Mouse (Mus musculus) heart, embryonic 12.5 days (tissue): ENCODE measurements around the gene Endod1. TPM values are rescaled to one million over a fixed set of nuclear protein-coding genes. Genes with fewer than 3 reads are reported as not detected.
"Not testable (repeated sequence)": the region's sequence is repeated elsewhere in the genome, so short reads cannot be mapped to it uniquely, and the experiment has no call there.

Source experiments
- ATAC-seq: fragments of 200-750 bp; cut with Nextera tagmentation; 2 replicates; pipeline ENCODE4 v1.8.0; 2017; ENCODE audit warnings: moderate TSS enrichment, moderate library complexity; ENCODE audit not compliant: insufficient number of reproducible peaks, low FRiP score
- H3K27ac ChIP-seq: fragments of 300-500 bp; sonication (generic); 2 replicates; pipeline ENCODE4 v1.5.1; 2016; ENCODE audit warnings: mild to moderate bottlenecking, moderate library complexity; ENCODE audit not compliant: poor library complexity, severe bottlenecking
- H3K27me3 ChIP-seq: fragments of 300-500 bp; sonication (generic); replicated peaks from 2 replicates; pipeline ENCODE4 v1.6.1; 2016; ENCODE audit warnings: mild to moderate bottlenecking, moderate library complexity
- H3K36me3 ChIP-seq: fragments of 300-500 bp; sonication (generic); 2 replicates; pipeline ENCODE4 v1.6.1; 2016; ENCODE audit warnings: mild to moderate bottlenecking, moderate library complexity
- H3K4me1 ChIP-seq: fragments of 300-500 bp; sonication (generic); replicated peaks from 2 replicates; pipeline ENCODE4 v1.6.1; 2016; ENCODE audit warnings: mild to moderate bottlenecking
- H3K4me2 ChIP-seq: fragments of 300-500 bp; sonication (generic); 2 replicates; pipeline ENCODE4 v1.6.1; 2016; ENCODE audit warnings: mild to moderate bottlenecking, moderate library complexity
- H3K4me3 ChIP-seq: fragments of 300-500 bp; sonication (generic); 2 replicates; pipeline ENCODE4 v1.5.1; 2016; ENCODE audit warnings: mild to moderate bottlenecking
- H3K9ac ChIP-seq: fragments of 300-500 bp; sonication (generic); 2 replicates; pipeline ENCODE4 v1.6.1; 2016; ENCODE audit warnings: mild to moderate bottlenecking, moderate library complexity
- H3K9me3 ChIP-seq: fragments of 300-500 bp; sonication (generic); replicated peaks from 2 replicates; pipeline ENCODE4 v1.6.1; 2016; ENCODE audit warnings: mild to moderate bottlenecking, moderate library complexity
- WGBS: fragments of 180-500 bp; shearing (Covaris S2); methylation state at CpG from one replicate; pipeline ENCODE4 v1.1.7; 2016; 5-methylcytosine and 5-hydroxymethylcytosine counted together
- polyA plus RNA-seq: library from polyadenylated mRNA; unstranded; fragments of >200 nt; fragmentation: Nextera tagmentation; extraction: Ambion mirVana; gene quantifications from 2 replicates; pipeline ENCODE4 v1.2.1, GENCODE M21; 2016

The Endod1 gene
- polyA plus RNA-seq, 1 experiment from 2014 or later = 10.7 TPM

GRCm38 (mm10) chr9:14362068-14362768 lies 19.1 kb downstream of the Endod1 start:
- Histone ChIP-seq H3K27ac (no peak overlapping the region), H3K4me3 (no peak overlapping the region), H3K4me1 (0 out of 2 replicates have a peak, but pooled peaks cover 3% of the 10 kb centered on the region), H3K36me3 (peaks cover 3% of the 10 kb centered on the region; the same call in 1 of the 2 replicates), H3K9me3 (no peaks in the 10 kb centered on the region), H3K9ac (no peak overlapping the region), H3K4me2 (no peak overlapping the region), H3K27me3 (no peaks in the 10 kb centered on the region)
- no peak for ATAC-seq
- WGBS = 86% methylated on average over 8 of the region's 8 CpGs

- no peak overlapping the region for H3K4me2 ChIP-seq
- H3K27ac ChIP-seq = no peak overlapping the region
- H3K4me3 ChIP-seq = no peak overlapping the region
- H3K9me3 ChIP-seq = no peaks in the 10 kb centered on the region
- H3K27me3 ChIP-seq = no peaks in the 10 kb centered on the region
- H3K9ac ChIP-seq = no peak overlapping the region
- ATAC-seq = no peak
- peaks cover 5% of the 10 kb centered on the region; the same call in 1 of the 2 replicates for H3K36me3 ChIP-seq
- no peaks in the 10 kb centered on the region for H3K4me1 ChIP-seq
- WGBS = 86% methylated on average over 4 of the region's 4 CpGs
Measured at GRCm38 (mm10) chr9:14357033-14357432, 24.3 kb downstream of the Endod1 start.

- no peaks in the 10 kb centered on the region for H3K27me3 ChIP-seq
- H3K4me3 ChIP-seq = no peak overlapping the region
- H3K9ac ChIP-seq = no peak overlapping the region
- no peak overlapping the region for H3K27ac ChIP-seq
- peaks cover 5% of the 10 kb centered on the region; the same call in 1 of the 2 replicates for H3K36me3 ChIP-seq
- 80% methylated on average over 6 of the region's 6 CpGs for WGBS
- ATAC-seq = no peak
- no peak overlapping the region for H3K4me2 ChIP-seq
- no peaks in the 10 kb centered on the region for H3K4me1 ChIP-seq
- H3K9me3 ChIP-seq = no peaks in the 10 kb centered on the region
Measured at GRCm38 (mm10) chr9:14354852-14355251, 26.5 kb downstream of the Endod1 start.

GRCm38 (mm10) chr9:14352337-14352736 lies 29.0 kb downstream of the Endod1 start:
- Histone ChIP-seq H3K27ac (no peak overlapping the region), H3K4me1 (no peaks in the 10 kb centered on the region), H3K36me3 (peaks cover 3% of the 10 kb centered on the region; the same call in 1 of the 2 replicates), H3K9ac (no peak overlapping the region), H3K9me3 (no peaks in the 10 kb centered on the region), H3K27me3 (no peaks in the 10 kb centered on the region), H3K4me3 (no peak overlapping the region), H3K4me2 (no peak overlapping the region)
- no peak for ATAC-seq
- 73% methylated on average over 1 of the region's 1 CpGs for WGBS

- Histone ChIP-seq H3K4me2 (no peak overlapping the region), H3K36me3 (no peaks in the 10 kb centered on the region), H3K9ac (no peak overlapping the region), H3K4me1 (no peaks in the 10 kb centered on the region), H3K4me3 (no peak overlapping the region), H3K27me3 (no peaks in the 10 kb centered on the region), H3K9me3 (no peaks in the 10 kb centered on the region), H3K27ac (no peak overlapping the region)
- no peak for ATAC-seq
- 74% methylated on average over 2 of the region's 2 CpGs for WGBS
Measured at GRCm38 (mm10) chr9:14350787-14351186, 30.5 kb downstream of the Endod1 start.

- H3K9ac ChIP-seq = no peak overlapping the region
- H3K4me1 ChIP-seq = no peaks in the 10 kb centered on the region
- 87% methylated on average over 5 of the region's 5 CpGs for WGBS
- no peak overlapping the region for H3K4me2 ChIP-seq
- H3K27ac ChIP-seq = no peak overlapping the region
- ATAC-seq = no peak
- 0 out of 2 replicates have a peak, but pooled peaks cover under 1% of the 10 kb centered on the region for H3K27me3 ChIP-seq
- H3K9me3 ChIP-seq = no peaks in the 10 kb centered on the region
- no peak overlapping the region for H3K4me3 ChIP-seq
- no peaks in the 10 kb centered on the region for H3K36me3 ChIP-seq
Measured at GRCm38 (mm10) chr9:14349380-14349779, 31.9 kb downstream of the Endod1 start.

- no peak overlapping the region for H3K4me2 ChIP-seq
- no peak overlapping the region for H3K9ac ChIP-seq
- H3K36me3 ChIP-seq = no peaks in the 10 kb centered on the region
- H3K9me3 ChIP-seq = no peaks in the 10 kb centered on the region
- H3K27me3 ChIP-seq = 0 out of 2 replicates have a peak, but pooled peaks cover 8% of the 10 kb centered on the region
- no peak overlapping the region for H3K4me3 ChIP-seq
- ATAC-seq = no peak
- H3K27ac ChIP-seq = no peak overlapping the region
- no peaks in the 10 kb centered on the region for H3K4me1 ChIP-seq
- WGBS = 55% methylated on average over 4 of the region's 4 CpGs
Measured at GRCm38 (mm10) chr9:14348416-14348815, 32.9 kb downstream of the Endod1 start.

GRCm38 (mm10) chr9:14345866-14346265 lies 35.4 kb downstream of the Endod1 start:
- H3K27ac ChIP-seq, H3K4me1 ChIP-seq, ATAC-seq, H3K36me3 ChIP-seq, H3K4me3 ChIP-seq, H3K4me2 ChIP-seq, H3K9me3 ChIP-seq, H3K9ac ChIP-seq: not testable (repeated sequence)
- H3K27me3 ChIP-seq = 0 out of 2 replicates have a peak, but pooled peaks cover 15% of the 10 kb centered on the region
- WGBS = 84% methylated on average over 4 of the region's 4 CpGs

- Histone ChIP-seq H3K4me1 (no peaks in the 10 kb centered on the region), H3K9me3 (no peaks in the 10 kb centered on the region), H3K4me3 (no peak overlapping the region), H3K9ac (no peak overlapping the region), H3K27ac (no peak overlapping the region), H3K36me3 (no peaks in the 10 kb centered on the region), H3K27me3 (0 out of 2 replicates have a peak, but pooled peaks cover 15% of the 10 kb centered on the region), H3K4me2 (no peak overlapping the region)
- 0 out of 2 replicates have a peak, but pooled peaks have one; percentile 51 for ATAC-seq
- 58% methylated on average over 4 of the region's 4 CpGs for WGBS
Measured at GRCm38 (mm10) chr9:14342041-14342668, 39.2 kb downstream of the Endod1 start.

- H3K9me3 ChIP-seq = no peaks in the 10 kb centered on the region
- WGBS = 62% methylated on average over 3 of the region's 3 CpGs
- no peak overlapping the region for H3K4me2 ChIP-seq
Measured at GRCm38 (mm10) chr9:14338701-14339100, 42.6 kb downstream of the Endod1 start.

GRCm38 (mm10) chr9:14336901-14337300 lies 44.4 kb downstream of the Endod1 start:
- no peaks in the 10 kb centered on the region for H3K27me3 ChIP-seq
- 0 out of 2 replicates have a peak, but pooled peaks cover 4% of the 10 kb centered on the region for H3K4me1 ChIP-seq
- H3K9ac ChIP-seq = no peak overlapping the region
- peaks cover 1% of the 10 kb centered on the region; the same call in 1 of the 2 replicates for H3K36me3 ChIP-seq
- WGBS = 66% methylated on average over 3 of the region's 3 CpGs
- no peak overlapping the region for H3K27ac ChIP-seq
- H3K9me3 ChIP-seq = no peaks in the 10 kb centered on the region
- H3K4me3 ChIP-seq = no peak overlapping the region
- H3K4me2 ChIP-seq = no peak overlapping the region
- no peak for ATAC-seq

More at GRCm38 (mm10) chr9:14338701-14339100, 42.6 kb downstream of the Endod1 start:
- Histone ChIP-seq H3K27me3 (0 out of 2 replicates have a peak, but pooled peaks cover 8% of the 10 kb centered on the region), H3K9ac (no peak overlapping the region), H3K27ac (no peak overlapping the region), H3K4me3 (no peak overlapping the region), H3K4me1 (no peaks in the 10 kb centered on the region), H3K36me3 (no peaks in the 10 kb centered on the region)
- no peak for ATAC-seq
